Mouse (Mus musculus): ENCODE data around the gene Vps52.
"Not testable (repeated sequence)": the region's sequence is repeated elsewhere in the genome, so short reads cannot be mapped to it uniquely, and the experiment has no call there.

Vps52 gene

GRCm38 (mm10) chr17:33968927-33969326 lies 13.3 kb downstream of the Vps52 start:
- DNase-seq, result peak; percentile 62 to 85

- peak in 1 of 2 experiments; percentile 29 for DNase-seq
Measured at GRCm38 (mm10) chr17:33969394-33969793, 13.8 kb downstream of the Vps52 start.

- no peak for DNase-seq
Measured at GRCm38 (mm10) chr17:33972691-33973090, 17.1 kb downstream of the Vps52 start.

- DNase-seq, result no peak
Measured at GRCm38 (mm10) chr17:33973572-33973971, 18.0 kb downstream of the Vps52 start.

GRCm38 (mm10) chr17:33977861-33978557 lies 22.4 kb downstream of the Vps52 start:
- DNase-seq, result no peak

GRCm38 (mm10) chr17:33978631-33979031 lies 23.0 kb downstream of the Vps52 start:
- peak; percentile 48 to 62 for DNase-seq

- no peak for DNase-seq
Measured at GRCm38 (mm10) chr17:33979512-33980050, 24.0 kb downstream of the Vps52 start.

- DNase-seq, result no peak
Measured at GRCm38 (mm10) chr17:33980181-33981035, 24.8 kb downstream of the Vps52 start.

GRCm38 (mm10) chr17:33981192-33981909 lies 25.7 kb downstream of the Vps52 start:
- peak; percentile 91 to 94 for DNase-seq

GRCm38 (mm10) chr17:33982136-33982535 lies 26.5 kb downstream of the Vps52 start:
- DNase-seq, result peak; percentile 80 to 87

GRCm38 (mm10) chr17:33991788-33992664 lies 36.4 kb downstream of the Vps52 start:
- DNase-seq, result peak; percentile 77 to 86

GRCm38 (mm10) chr17:33994959-33995358 lies 39.3 kb downstream of the Vps52 start:
- no peak for DNase-seq

GRCm38 (mm10) chr17:33995651-33996050 lies 40.0 kb downstream of the Vps52 start:
- no peak for DNase-seq

- not testable (repeated sequence) for DNase-seq
Measured at GRCm38 (mm10) chr17:33997025-33997424, 41.4 kb downstream of the Vps52 start.

- DNase-seq, result not testable (repeated sequence)
Measured at GRCm38 (mm10) chr17:33998697-33999096, 43.1 kb downstream of the Vps52 start.

GRCm38 (mm10) chr17:33999341-34000149 lies 43.9 kb downstream of the Vps52 start:
- DNase-seq, result peak in 1 of 2 experiments; percentile 28

- peak; percentile 77 to 82 for DNase-seq
Measured at GRCm38 (mm10) chr17:34000150-34000537, 44.5 kb downstream of the Vps52 start, which contains the start of gene H2-K1. Gene H2-K1 (minus strand): TSS chr17:34000347.

GRCm38 (mm10) chr17:34000796-34001195 lies 45.2 kb downstream of the Vps52 start:
- DNase-seq, result not testable (repeated sequence)

- DNase-seq, result peak; percentile 70 to 75
Measured at GRCm38 (mm10) chr17:34003426-34003825, 47.8 kb downstream of the Vps52 start.

GRCm38 (mm10) chr17:34006570-34006969 lies 51.0 kb downstream of the Vps52 start:
- DNase-seq, result no peak

GRCm38 (mm10) chr17:34010156-34010555 lies 54.5 kb downstream of the Vps52 start:
- DNase-seq, result no peak
